Mouse (Mus musculus) erythroblast, embryonic 14.5 days (primary cell): ENCODE data around the gene Slc25a42.

Experiments
- GATA1 ChIP-seq: IDR thresholded peaks from 2 replicates; pipeline ENCODE4 v1.6.1; 2012; ENCODE audit warnings: low read length, inconsistent platforms, mixed read lengths
- TAL1 ChIP-seq: IDR thresholded peaks from 3 replicates; pipeline ENCODE4 v1.6.1; 2012; ENCODE audit warnings: low read length, inconsistent platforms, mixed read lengths

- TF ChIP-seq TAL1, result no peak
- TF ChIP-seq GATA1, result no peak
These were observed 8.2 kb upstream of the Slc25a42 start for GRCm38 (mm10) chr8:70220236-70220840.
